In genomic region chr11:50158346-50158745, GRCm38 (mm10) we compare ENCODE assay signal across 12 mouse cellular contexts.
"Had no signal": no experiment of that assay in that cellular context is flagged by ENCODE, and none has a peak within 500 bp of the region (broad histone marks: within the 10 kb centered on the region; RNA-seq: fewer than 3 reads in every experiment).

No protein-coding gene starts in this region.

- H3K4me1 ChIP-seq: hindbrain, embryonic 15.5 days; limb, embryonic 12.5 days had no signal

- DNase-seq: liver, embryonic 13.5 days; lung, embryonic 14.5 days; lung, postnatal 10 days; lung, postnatal 4 days; right cerebral cortex, postnatal 14 days; thymus, postnatal 4 days had no signal

- H3K27ac ChIP-seq: hindbrain, embryonic 15.5 days; kidney, postnatal 0 days; layer of hippocampus, adult 2 months; limb, embryonic 12.5 days; liver, embryonic 13.5 days; midbrain, embryonic 10.5 days had no signal

- H3K4me2 ChIP-seq: hindbrain, embryonic 15.5 days; limb, embryonic 12.5 days; liver, embryonic 13.5 days; lung, embryonic 14.5 days had no signal

- ATAC-seq: midbrain, embryonic 16.5 days had no signal

- H3K27me3 ChIP-seq: hindbrain, embryonic 15.5 days; limb, embryonic 12.5 days; liver, embryonic 13.5 days had no signal

- H3K9ac ChIP-seq: hindbrain, embryonic 15.5 days; limb, embryonic 12.5 days; liver, embryonic 13.5 days; lung, embryonic 14.5 days had no signal

- H3K4me3 ChIP-seq: hindbrain, embryonic 15.5 days; layer of hippocampus, adult 2 months; limb, embryonic 12.5 days; liver, embryonic 13.5 days; midbrain, embryonic 10.5 days had no signal

- H3K9me3 ChIP-seq: hindbrain, embryonic 15.5 days; limb, embryonic 12.5 days; liver, embryonic 13.5 days; midbrain, embryonic 10.5 days had no signal
